Mouse (Mus musculus): ENCODE measurements around the gene Syngr1. TPM values are rescaled to one million over a fixed set of nuclear protein-coding genes. Genes with fewer than 3 reads are reported as not detected.
"Not testable (repeated sequence)": the region's sequence is repeated elsewhere in the genome, so short reads cannot be mapped to it uniquely, and the experiment has no call there.

The Syngr1 gene
- polyA plus RNA-seq, 1 experiment from 2014 or later: 27.3 TPM

DNA sequence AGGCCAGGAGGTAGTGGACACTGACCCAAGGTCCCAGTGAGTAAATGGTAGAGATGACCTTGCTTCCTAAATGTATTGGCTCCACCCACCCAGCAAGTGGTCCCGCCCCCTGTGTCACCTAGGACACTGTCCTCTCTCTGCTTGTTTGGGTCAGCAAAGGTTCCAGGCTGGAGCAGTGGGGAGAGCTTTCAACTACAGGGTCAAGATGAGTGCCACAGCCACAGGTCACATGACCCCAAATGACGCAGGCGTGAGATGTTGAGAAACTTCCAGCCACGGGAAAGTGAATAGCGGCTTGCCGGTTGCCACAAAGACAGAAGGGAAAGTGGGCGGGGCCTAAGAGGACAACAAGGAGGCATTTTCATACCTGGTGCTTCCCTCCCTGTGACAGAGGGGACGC is 26.0 kb downstream of the Syngr1 start:
- Histone ChIP-seq H3K36me3 (0 out of 2 replicates have a peak, but pooled peaks cover 3% of the 10 kb centered on the region), H3K9me3 (no peaks in the 10 kb centered on the region), H3K27ac (replicated peaks) (no peak overlapping the region), H3K9ac (no peak overlapping the region), H3K4me2 (no peak overlapping the region), H3K4me3 (no peak overlapping the region), H3K27me3 (replicated peaks) (0 out of 2 replicates have a peak, but pooled peaks cover 6% of the 10 kb centered on the region), H3K4me1 (peaks cover 7% of the 10 kb centered on the region; the same call in 1 of the 2 replicates)
- WGBS: 64% methylated on average over 8 of the region's 8 CpGs
- 0 out of 2 replicates have a peak, but pooled peaks have one; percentile 29 for ATAC-seq (ENCODE audit: extremely low read depth, insufficient number of reproducible peaks, low FRiP score, low TSS enrichment)

DNA sequence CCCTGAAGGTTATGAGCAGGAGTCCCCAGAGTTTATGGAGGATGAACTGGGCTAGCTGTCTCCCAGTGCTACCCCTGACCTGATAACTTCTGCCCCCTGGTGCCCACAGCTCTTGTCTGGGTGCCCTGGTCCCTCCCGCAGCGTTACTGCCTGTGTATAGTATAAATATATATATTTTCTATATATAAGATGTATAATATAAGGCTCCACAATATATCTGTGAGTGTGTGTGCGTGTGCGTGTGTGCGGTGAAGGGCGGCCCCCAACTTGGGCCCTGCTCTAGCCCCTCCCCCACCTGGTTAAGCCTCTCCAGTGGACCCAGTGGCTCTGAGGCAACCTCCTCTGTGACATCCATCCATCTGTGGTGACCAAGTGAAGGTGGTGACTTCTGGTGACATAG is 27.9 kb downstream of the Syngr1 start:
- H3K4me2 ChIP-seq: no peak overlapping the region
- H3K9ac ChIP-seq: no peak overlapping the region
- H3K27ac ChIP-seq (replicated peaks): no peak overlapping the region
- 82% methylated on average over 6 of the region's 6 CpGs for WGBS
- ATAC-seq (ENCODE audit: extremely low read depth, insufficient number of reproducible peaks, low FRiP score, low TSS enrichment): no peak
- H3K9me3 ChIP-seq: no peaks in the 10 kb centered on the region
- no peak overlapping the region for H3K4me3 ChIP-seq
- peaks cover 7% of the 10 kb centered on the region; the same call in 1 of the 2 replicates for H3K4me1 ChIP-seq
- 0 out of 2 replicates have a peak, but pooled peaks cover 6% of the 10 kb centered on the region for H3K27me3 ChIP-seq (replicated peaks)
- no peaks in the 10 kb centered on the region for H3K36me3 ChIP-seq

DNA sequence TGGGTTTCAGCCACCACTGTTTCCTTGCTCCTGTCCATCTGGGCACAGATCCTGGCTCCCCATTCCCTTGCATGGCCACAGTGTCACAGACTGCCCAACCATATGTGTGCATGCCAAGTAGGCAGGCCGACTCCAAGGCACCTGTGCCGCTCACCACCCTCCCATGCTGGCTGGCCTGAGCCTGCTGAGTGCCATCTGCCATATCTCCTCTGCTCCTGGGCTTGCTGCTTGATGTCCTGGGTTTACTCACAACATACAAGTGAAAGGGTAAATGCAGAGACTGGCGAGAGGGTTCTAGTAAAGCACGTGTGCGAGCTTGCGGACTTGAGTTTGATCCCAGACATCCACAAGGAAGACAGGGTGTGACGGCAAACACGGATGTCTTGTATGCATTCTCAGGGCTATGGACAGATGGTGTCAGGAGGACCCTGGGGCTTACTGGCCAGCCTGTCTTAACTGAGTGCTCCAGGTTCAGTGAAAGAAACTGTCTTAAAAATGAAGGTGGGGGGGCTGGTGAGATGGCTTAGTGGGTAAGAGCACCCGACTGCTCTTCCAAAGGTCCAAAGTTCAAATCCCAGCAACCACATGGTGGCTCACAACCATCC is 30.7 kb downstream of the Syngr1 start:
- H3K4me3 ChIP-seq: no peak overlapping the region
- WGBS: 88% methylated on average over 9 of the region's 9 CpGs
- no peaks in the 10 kb centered on the region for H3K9me3 ChIP-seq
- H3K27me3 ChIP-seq (replicated peaks): 0 out of 2 replicates have a peak, but pooled peaks cover 6% of the 10 kb centered on the region
- H3K27ac ChIP-seq (replicated peaks): no peak overlapping the region
- no peak overlapping the region for H3K9ac ChIP-seq
- no peak overlapping the region for H3K4me2 ChIP-seq
- H3K36me3 ChIP-seq: no peaks in the 10 kb centered on the region
- H3K4me1 ChIP-seq: no peaks in the 10 kb centered on the region; the same call in 1 of the 2 replicates
- no peak for ATAC-seq (ENCODE audit: extremely low read depth, insufficient number of reproducible peaks, low FRiP score, low TSS enrichment)

DNA sequence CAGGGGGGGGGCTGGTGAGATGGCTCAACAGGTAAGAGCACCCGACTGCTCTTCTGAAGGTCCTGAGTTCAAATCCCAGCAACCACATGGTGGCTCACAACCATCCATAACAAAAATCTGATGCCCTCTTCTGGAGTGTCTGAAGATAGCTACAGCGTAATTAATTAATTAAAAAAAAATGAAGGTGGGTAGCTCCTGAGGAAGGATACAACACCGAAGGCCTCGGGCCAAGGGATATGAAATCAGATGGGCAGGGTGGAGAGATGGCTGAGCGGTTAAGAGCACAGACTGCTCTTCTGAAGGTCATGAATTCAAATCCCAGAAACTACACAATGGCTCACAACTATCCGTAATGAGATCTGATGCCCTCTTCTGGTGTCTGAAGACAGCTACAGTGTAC is 31.3 kb downstream of the Syngr1 start:
- not testable (repeated sequence) for H3K9ac ChIP-seq; H3K9me3 ChIP-seq; H3K27me3 ChIP-seq (replicated peaks); H3K4me3 ChIP-seq; H3K4me1 ChIP-seq; H3K4me2 ChIP-seq; H3K36me3 ChIP-seq; H3K27ac ChIP-seq (replicated peaks); ATAC-seq (ENCODE audit: extremely low read depth, insufficient number of reproducible peaks, low FRiP score, low TSS enrichment)
- WGBS: 88% methylated on average over 6 of the region's 6 CpGs

DNA sequence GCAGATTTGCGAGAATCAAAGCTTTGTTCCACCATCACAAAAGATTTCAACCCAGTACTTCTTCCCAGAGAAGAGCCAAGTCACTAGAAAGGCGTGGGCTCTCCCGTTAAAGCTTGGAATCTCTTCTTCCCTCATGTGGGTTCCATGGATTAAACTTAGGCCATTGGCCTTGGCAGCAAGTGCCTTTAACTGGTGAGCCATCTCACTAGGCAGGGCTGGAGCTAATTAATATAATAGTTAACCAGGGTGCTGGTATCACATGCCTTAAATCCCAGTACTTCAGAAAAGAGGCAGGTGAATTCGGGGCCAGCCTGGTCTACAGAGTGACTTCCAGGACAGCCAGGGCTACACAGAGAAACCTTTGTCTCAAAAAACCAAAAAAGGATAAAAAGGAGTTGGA is 33.5 kb downstream of the Syngr1 start:
- no peak overlapping the region for H3K9ac ChIP-seq
- no peak overlapping the region for H3K4me3 ChIP-seq
- ATAC-seq (ENCODE audit: extremely low read depth, insufficient number of reproducible peaks, low FRiP score, low TSS enrichment): no peak
- no peaks in the 10 kb centered on the region for H3K27me3 ChIP-seq (replicated peaks)
- no peak overlapping the region for H3K4me2 ChIP-seq
- WGBS: 75% methylated on average over 4 of the region's 4 CpGs
- no peaks in the 10 kb centered on the region for H3K9me3 ChIP-seq
- H3K4me1 ChIP-seq: peaks cover 2% of the 10 kb centered on the region; the same call in 1 of the 2 replicates
- no peaks in the 10 kb centered on the region for H3K36me3 ChIP-seq
- H3K27ac ChIP-seq (replicated peaks): no peak overlapping the region

DNA sequence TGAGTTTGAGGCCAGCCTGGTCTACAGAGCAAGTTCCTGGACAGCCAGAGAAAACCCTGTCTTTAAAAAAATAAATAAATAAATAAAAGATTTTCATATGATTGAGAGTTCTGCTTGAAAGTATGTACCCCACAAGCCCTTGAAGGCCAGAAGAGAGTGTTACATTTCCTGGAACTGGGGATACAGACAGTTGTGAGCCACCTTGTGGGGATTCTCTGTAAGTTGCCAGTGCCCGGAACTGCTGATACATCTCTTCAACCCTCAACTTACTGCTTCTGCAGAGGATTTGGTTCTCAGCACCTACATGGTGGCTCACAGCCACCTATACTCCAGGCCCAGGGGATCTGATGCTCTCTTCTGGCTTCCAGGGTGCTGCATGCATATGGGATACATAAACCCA is 36.1 kb downstream of the Syngr1 start:
- Histone ChIP-seq H3K27ac (replicated peaks) (no peak overlapping the region), H3K36me3 (no peaks in the 10 kb centered on the region), H3K4me2 (no peak overlapping the region), H3K4me3 (no peak overlapping the region), H3K9me3 (no peaks in the 10 kb centered on the region), H3K4me1 (peaks cover 2% of the 10 kb centered on the region; the same call in 1 of the 2 replicates), H3K9ac (no peak overlapping the region), H3K27me3 (replicated peaks) (no peaks in the 10 kb centered on the region)
- no peak for ATAC-seq (ENCODE audit: extremely low read depth, insufficient number of reproducible peaks, low FRiP score, low TSS enrichment)
- WGBS: 35% methylated on average over 1 of the region's 1 CpGs

DNA sequence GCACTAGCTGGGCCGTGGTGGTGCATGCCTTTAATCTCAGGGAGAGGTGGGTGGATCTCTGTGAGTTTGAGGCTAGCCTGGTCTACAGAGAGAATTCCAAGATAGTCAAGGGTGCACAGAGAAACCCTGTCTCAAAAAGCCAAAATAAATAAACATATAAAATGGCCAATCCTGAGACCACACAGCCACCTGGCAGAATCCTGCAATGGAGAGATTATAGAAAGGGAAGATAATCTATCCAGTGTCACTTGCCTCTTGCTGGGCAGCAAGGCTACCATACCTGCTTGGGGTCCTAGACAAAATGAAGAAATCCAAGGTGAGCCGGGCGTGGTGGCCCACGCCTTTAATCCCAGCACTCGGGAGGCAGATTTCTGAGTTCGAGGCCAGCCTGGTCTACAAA is 38.8 kb downstream of the Syngr1 start:
- H3K4me2 ChIP-seq: no peak overlapping the region
- H3K36me3 ChIP-seq: no peaks in the 10 kb centered on the region
- peaks cover 21% of the 10 kb centered on the region for H3K4me1 ChIP-seq
- H3K4me3 ChIP-seq: no peak overlapping the region
- H3K27me3 ChIP-seq (replicated peaks): no peaks in the 10 kb centered on the region
- H3K27ac ChIP-seq (replicated peaks): no peak overlapping the region
- 83% methylated on average over 6 of the region's 6 CpGs for WGBS
- no peaks in the 10 kb centered on the region for H3K9me3 ChIP-seq
- ATAC-seq (ENCODE audit: extremely low read depth, insufficient number of reproducible peaks, low FRiP score, low TSS enrichment): no peak
- H3K9ac ChIP-seq: no peak overlapping the region

DNA sequence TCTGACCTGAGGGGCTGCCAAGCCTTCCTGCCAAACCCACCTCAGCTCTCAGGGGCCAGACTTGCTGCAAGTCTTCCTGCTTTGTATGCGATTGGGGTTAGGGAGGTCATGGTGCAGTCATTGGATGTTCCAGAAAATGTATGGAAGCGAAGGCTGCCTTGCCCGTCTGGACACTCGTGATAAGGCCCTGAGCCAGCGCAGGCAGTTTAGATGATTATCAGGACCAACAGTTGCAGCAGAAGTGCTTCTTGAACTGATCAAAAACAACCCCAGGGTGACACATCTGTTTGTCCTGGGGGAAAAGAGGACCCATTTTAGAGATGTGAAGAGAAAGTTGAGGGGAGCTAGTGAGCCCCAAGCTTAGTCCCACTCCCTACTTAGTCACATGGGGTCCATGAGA is 39.6 kb downstream of the Syngr1 start:
- Histone ChIP-seq H3K9me3 (no peaks in the 10 kb centered on the region), H3K4me2 (peak overlapping the region; percentile 11; the same call in 1 of the 2 replicates), H3K27me3 (replicated peaks) (no peaks in the 10 kb centered on the region), H3K4me1 (peaks cover 28% of the 10 kb centered on the region), H3K9ac (no peak overlapping the region), H3K27ac (replicated peaks) (no peak overlapping the region), H3K36me3 (no peaks in the 10 kb centered on the region), H3K4me3 (no peak overlapping the region)
- 52% methylated on average over 5 of the region's 5 CpGs for WGBS
- no peak for ATAC-seq (ENCODE audit: extremely low read depth, insufficient number of reproducible peaks, low FRiP score, low TSS enrichment)

DNA sequence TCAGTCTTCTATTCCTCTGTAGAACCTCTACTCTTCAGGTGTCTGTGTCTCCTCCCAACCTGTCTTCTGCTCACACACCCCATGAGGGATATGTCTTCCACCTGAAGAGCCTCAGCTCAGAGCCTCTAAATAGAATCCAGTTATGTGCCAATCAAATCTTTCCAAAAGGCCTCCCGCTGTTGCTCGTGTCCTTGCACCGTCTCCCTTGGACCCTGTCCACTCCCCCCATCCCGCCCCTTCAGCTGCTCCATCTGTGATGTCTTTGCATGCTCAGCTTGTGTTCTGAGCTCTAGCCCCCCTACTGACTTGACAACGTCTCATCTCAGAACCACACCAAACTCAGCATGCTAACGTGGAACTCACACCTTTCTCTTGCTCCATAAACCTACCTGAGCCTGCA is 40.3 kb downstream of the Syngr1 start:
- Histone ChIP-seq H3K36me3 (peaks cover 2% of the 10 kb centered on the region; the same call in 1 of the 2 replicates), H3K27ac (replicated peaks) (no peak overlapping the region), H3K4me1 (peaks cover 35% of the 10 kb centered on the region), H3K9ac (no peak overlapping the region), H3K9me3 (no peaks in the 10 kb centered on the region), H3K4me2 (no peak overlapping the region), H3K27me3 (replicated peaks) (no peaks in the 10 kb centered on the region), H3K4me3 (no peak overlapping the region)
- 65% methylated on average over 6 of the region's 6 CpGs for WGBS
- ATAC-seq (ENCODE audit: extremely low read depth, insufficient number of reproducible peaks, low FRiP score, low TSS enrichment): no peak

DNA sequence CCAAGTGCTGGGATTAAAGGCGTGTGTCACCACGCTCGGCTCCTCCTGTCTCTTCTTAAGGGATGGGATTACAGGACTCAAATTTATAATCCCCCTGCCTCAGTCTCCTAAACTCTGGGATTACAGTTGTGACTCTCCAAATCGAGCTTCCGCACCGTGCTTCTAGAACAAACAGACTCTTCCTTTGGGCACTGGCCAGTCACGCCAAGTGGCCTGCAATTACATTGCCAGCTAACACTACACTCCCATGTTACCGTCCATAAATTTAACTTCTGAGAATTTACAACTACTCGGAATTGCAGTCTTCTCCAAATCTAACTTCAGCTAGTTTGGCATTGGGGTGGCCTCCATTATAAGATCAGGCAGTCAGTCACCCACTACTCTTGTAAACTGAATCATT is 41.3 kb downstream of the Syngr1 start:
- H3K4me2 ChIP-seq: peak overlapping the region; percentile 98
- H3K27ac ChIP-seq (replicated peaks): peak overlapping the region; percentile 100
- peak overlapping the region; percentile 80 for H3K4me3 ChIP-seq
- H3K9ac ChIP-seq: peak overlapping the region; percentile 94
- no peaks in the 10 kb centered on the region for H3K9me3 ChIP-seq
- ATAC-seq (ENCODE audit: extremely low read depth, insufficient number of reproducible peaks, low FRiP score, low TSS enrichment): no peak
- no peaks in the 10 kb centered on the region for H3K27me3 ChIP-seq (replicated peaks)
- H3K36me3 ChIP-seq: peaks cover 11% of the 10 kb centered on the region
- 80% methylated on average over 9 of the region's 9 CpGs for WGBS
- H3K4me1 ChIP-seq: peaks cover 42% of the 10 kb centered on the region

DNA sequence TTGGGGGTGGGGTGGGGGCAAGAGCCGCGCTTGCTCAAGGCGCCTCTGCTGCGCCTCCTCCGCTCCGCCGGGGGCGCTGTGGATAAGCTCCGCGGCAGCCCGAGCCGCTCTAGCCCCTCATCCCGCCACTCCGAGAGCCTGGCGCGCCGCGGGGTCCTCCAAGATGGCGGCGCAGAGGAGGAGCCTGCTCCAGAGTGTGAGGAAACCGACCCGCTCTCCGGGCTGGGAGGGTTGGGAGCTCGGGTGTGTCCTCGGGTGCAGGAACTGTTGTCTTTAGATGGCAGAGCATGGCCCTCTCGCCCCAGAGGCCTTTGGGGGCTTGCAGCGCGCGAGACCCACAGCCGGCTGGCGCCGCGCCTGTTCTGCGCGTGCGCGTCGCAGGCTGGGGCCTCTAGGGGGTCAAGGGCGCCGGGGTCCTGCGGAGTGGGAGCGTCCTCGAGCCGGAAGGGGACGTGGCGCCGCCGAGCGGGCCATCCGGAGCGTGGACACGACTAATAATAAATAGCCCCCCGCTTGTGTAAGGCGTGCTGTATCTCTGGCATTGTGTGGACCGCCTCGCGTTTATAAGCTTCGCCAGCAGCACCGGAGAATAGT is 42.0 kb downstream of the Syngr1 start, which contains the start of gene Tab1:
Tab1 (plus strand) TSS at position 135 of the 594 bp plus-strand sequence.
- Histone ChIP-seq H3K4me1 (peaks cover 48% of the 10 kb centered on the region), H3K4me2 (peak within 1 kb of the TSS; percentile 98), H3K4me3 (peak within 1 kb of the TSS; percentile 80), H3K9me3 (no peaks in the 10 kb centered on the region), H3K27me3 (replicated peaks) (no peaks in the 10 kb centered on the region), H3K36me3 (peaks cover 12% of the 10 kb centered on the region), H3K9ac (peak within 1 kb of the TSS; percentile 94), H3K27ac (replicated peaks) (peak within 1 kb of the TSS; percentile 100)
- ATAC-seq (ENCODE audit: extremely low read depth, insufficient number of reproducible peaks, low FRiP score, low TSS enrichment): peak; percentile 85
- under 1% methylated on average over 57 of the region's 59 CpGs for WGBS

Measured in heart, embryonic 13.5 days (tissue).